Mouse (Mus musculus) bone marrow, adult 2 months (tissue): ENCODE results near the gene Scrg1. TPM values are rescaled to one million over a fixed set of nuclear protein-coding genes. Genes with fewer than 3 reads are reported as not detected.
"Not testable (repeated sequence)": the region's sequence is repeated elsewhere in the genome, so short reads cannot be mapped to it uniquely, and the experiment has no call there.

ENCODE experiments used
- H3K27ac ChIP-seq: fragments of 200-500 bp; 2 replicates; pipeline ENCODE4 v1.5.1; 2012; ENCODE audit warnings: low read depth, mild to moderate bottlenecking, control low read depth, inconsistent platforms, low read length; ENCODE audit not compliant: control insufficient read depth, poor library complexity, insufficient read depth
- H3K4me1 ChIP-seq: fragments of 200-500 bp; 2 replicates; pipeline ENCODE4 v1.6.1; 2011; ENCODE audit warnings: low read length; ENCODE audit not compliant: control insufficient read depth, insufficient read depth
- H3K4me3 ChIP-seq: fragments of 200-500 bp; replicated peaks from 2 replicates; pipeline ENCODE3; 2011; ENCODE audit warnings: mild to moderate bottlenecking, low read depth, low read length, control low read depth; ENCODE audit not compliant: control insufficient read depth
- CTCF ChIP-seq: fragments of 200-500 bp; IDR thresholded peaks from 2 replicates; pipeline ENCODE4 v1.5.1; 2011; ENCODE audit warnings: low read length, control low read depth; ENCODE audit not compliant: control insufficient read depth, insufficient read depth
- POLR2A ChIP-seq: fragments of 200-500 bp; IDR thresholded peaks from 2 replicates; pipeline ENCODE4 v1.6.1; 2011; ENCODE audit warnings: low read depth, mild to moderate bottlenecking, control low read depth, low read length, borderline replicate concordance; ENCODE audit not compliant: control insufficient read depth
- WGBS: fragments of 180-500 bp; shearing (Covaris S2); methylation state at CpG from one replicate; pipeline ENCODE4 v1.1.7; 2018; 5-methylcytosine and 5-hydroxymethylcytosine counted together
- polyA plus RNA-seq: library from polyadenylated mRNA; stranded (reverse); fragments of >200 nt; gene quantifications from 2 replicates; pipeline ENCODE4 v1.2.4, GENCODE M21; 2011; ENCODE audit warnings: low replicate concordance; ENCODE audit not compliant: missing spikeins, insufficient read depth, insufficient read length

Scrg1 gene
- polyA plus RNA-seq, 1 experiment: 51.0 TPM

DNA sequence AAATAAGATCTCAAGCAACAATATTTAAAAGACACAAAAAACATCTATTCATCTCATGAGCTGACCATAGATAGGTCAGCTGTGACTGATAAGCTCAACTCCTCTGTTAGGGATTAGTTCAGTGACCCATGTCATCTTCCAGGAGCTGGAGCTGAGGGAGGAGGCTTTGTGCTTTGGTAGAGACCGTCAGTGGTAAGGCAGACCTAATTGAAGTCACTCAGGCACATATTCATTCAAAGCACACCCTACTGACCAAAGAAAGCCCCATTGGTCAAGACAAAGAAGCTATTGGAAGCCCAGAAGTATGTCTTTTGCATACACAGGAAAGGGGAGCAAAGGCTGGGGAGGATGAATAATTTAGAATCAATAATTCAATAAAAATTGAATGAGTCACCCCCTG is 27.2 kb upstream of the Scrg1 start:
- 50% methylated on average over 1 of the region's 1 CpGs for WGBS
- H3K27ac ChIP-seq: no peak overlapping the region
- H3K4me3 ChIP-seq: no peak overlapping the region
- TF ChIP-seq CTCF (no peak), POLR2A (no peak)
- peaks cover 3% of the 10 kb centered on the region; the same call in 1 of the 2 replicates for H3K4me1 ChIP-seq

- no peak overlapping the region for H3K4me3 ChIP-seq
- 36% methylated on average over 18 of the region's 18 CpGs for WGBS
- no peak overlapping the region for H3K27ac ChIP-seq
- TF ChIP-seq CTCF (no peak), POLR2A (no peak)
- peaks cover 3% of the 10 kb centered on the region; the same call in 1 of the 2 replicates for H3K4me1 ChIP-seq
These were observed 26.4 kb upstream of the Scrg1 start for GRCm38 (mm10) chr8:57429166-57429887.

DNA sequence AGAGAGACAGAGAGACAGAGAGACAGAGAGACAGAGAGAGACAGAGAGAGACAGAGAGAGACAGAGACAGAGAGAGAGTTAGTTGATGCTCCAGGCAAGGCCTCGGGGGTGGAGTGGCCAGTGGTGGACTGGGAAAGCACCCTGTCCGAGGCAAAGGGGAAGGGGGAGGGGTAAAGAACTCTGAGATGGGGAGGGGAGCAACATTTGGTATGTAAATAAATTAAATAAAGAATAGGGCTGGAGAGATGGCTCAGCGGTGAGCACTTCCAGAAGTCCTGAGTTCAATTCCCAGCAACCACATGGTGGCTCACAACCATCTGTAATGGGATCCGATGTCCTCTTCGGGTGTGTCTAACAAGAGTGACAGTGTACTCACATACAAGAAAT is 25.8 kb upstream of the Scrg1 start:
- not testable (repeated sequence) for H3K4me1 ChIP-seq, H3K4me3 ChIP-seq, H3K27ac ChIP-seq
- 61% methylated on average over 5 of the region's 5 CpGs for WGBS

GRCm38 (mm10) chr8:57430901-57431300 is 24.8 kb upstream of the Scrg1 start:
- Histone ChIP-seq H3K27ac (no peak overlapping the region), H3K4me3 (no peak overlapping the region), H3K4me1 (peaks cover 3% of the 10 kb centered on the region; the same call in 1 of the 2 replicates)
- TF ChIP-seq CTCF (no peak), POLR2A (no peak)
- 76% methylated on average over 11 of the region's 11 CpGs for WGBS

GRCm38 (mm10) chr8:57432802-57433201 is 22.9 kb upstream of the Scrg1 start:
- TF ChIP-seq POLR2A (no peak), CTCF (no peak)
- no peak overlapping the region for H3K4me3 ChIP-seq
- 35% methylated on average over 5 of the region's 5 CpGs for WGBS
- H3K27ac ChIP-seq: peak overlapping the region; percentile 91; the same call in 1 of the 2 replicates
- peaks cover 3% of the 10 kb centered on the region; the same call in 1 of the 2 replicates for H3K4me1 ChIP-seq

DNA sequence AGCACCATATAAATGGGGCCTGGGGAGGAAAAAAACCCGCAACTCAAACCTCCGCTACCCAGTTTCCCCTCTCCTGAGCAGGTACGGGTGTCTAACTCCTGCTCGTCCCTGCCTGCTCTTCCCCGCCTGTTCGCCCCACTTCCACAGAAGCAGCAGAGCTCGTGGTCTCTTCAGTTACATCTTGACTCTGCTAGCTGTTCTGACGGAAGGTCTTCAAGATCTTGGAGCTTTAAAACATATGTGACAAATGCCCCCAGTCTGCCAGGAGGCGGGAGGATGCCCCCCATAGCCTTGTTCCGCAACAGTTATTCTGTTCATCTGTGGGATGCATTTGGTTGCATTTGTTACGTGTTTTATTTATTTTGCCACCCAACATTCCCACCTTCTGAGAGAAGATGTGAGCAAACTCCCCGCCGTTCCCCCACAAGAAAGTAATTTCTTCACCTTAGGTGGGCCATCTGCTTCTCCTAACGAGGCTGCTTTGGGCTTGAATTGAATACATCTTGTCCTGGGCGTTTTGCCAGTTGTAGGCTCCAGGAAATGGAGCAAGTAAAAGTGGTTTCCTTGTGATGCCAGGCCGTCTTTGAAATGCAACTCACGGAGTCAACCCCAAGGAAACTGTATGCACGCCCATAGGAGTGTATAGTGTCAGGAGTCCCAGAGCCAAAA is 19.8 kb upstream of the Scrg1 start:
- Histone ChIP-seq H3K4me1 (peaks cover 4% of the 10 kb centered on the region), H3K27ac (peak overlapping the region; percentile 93), H3K4me3 (peak overlapping the region; percentile 74)
- no peak for TF ChIP-seq POLR2A
- TF ChIP-seq CTCF: no peak
- WGBS: 7% methylated on average over 18 of the region's 18 CpGs

- H3K4me1 ChIP-seq: peaks cover 4% of the 10 kb centered on the region
- H3K27ac ChIP-seq: peak overlapping the region; percentile 91
- 36% methylated on average over 9 of the region's 9 CpGs for WGBS
- TF ChIP-seq CTCF (no peak), POLR2A (no peak)
- peak overlapping the region; percentile 74 for H3K4me3 ChIP-seq
These were observed 19.3 kb upstream of the Scrg1 start for GRCm38 (mm10) chr8:57436437-57436796.

DNA sequence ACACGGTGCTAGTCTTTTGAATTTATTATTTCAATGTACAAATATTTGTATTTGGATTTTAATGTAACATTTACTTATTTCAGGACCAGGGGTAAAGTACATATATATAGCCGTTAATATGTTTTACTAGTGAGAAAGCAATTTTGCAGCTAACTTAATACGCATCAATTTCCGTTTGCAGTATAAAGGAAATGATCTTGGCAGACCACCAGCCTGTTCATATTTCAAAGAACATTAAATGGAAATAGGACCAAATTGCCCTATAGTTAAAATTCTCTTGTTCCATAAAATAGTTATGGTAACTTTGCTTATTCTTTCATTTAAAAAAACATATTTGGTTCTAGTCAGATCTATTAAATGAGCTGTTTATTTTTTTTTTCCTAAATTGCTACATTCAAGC is 14.6 kb upstream of the Scrg1 start:
- H3K4me3 ChIP-seq: no peak overlapping the region
- WGBS: 12% methylated on average over 4 of the region's 4 CpGs
- peaks cover 4% of the 10 kb centered on the region for H3K4me1 ChIP-seq
- no peak overlapping the region for H3K27ac ChIP-seq
- TF ChIP-seq CTCF (no peak), POLR2A (no peak)
